Mouse (Mus musculus) layer of hippocampus, postnatal 36 days (tissue): Measurements from ENCODE around the gene Col1a1. TPM values are rescaled to one million over a fixed set of nuclear protein-coding genes. Genes with fewer than 3 reads are reported as not detected.

ENCODE experiments used
- DNase-seq, 2 experiments: peaks; one replicate each; pipeline ENCODE4 v3.0.0; 2022
- total RNA-seq, 2 experiments: library from RNA; stranded (reverse); gene quantifications; 2 replicates each; pipeline ENCODE4 v1.2.3; 2021

Col1a1 gene
- total RNA-seq: 10 to 100 TPM; 12.0 to 18.6 TPM

DNA sequence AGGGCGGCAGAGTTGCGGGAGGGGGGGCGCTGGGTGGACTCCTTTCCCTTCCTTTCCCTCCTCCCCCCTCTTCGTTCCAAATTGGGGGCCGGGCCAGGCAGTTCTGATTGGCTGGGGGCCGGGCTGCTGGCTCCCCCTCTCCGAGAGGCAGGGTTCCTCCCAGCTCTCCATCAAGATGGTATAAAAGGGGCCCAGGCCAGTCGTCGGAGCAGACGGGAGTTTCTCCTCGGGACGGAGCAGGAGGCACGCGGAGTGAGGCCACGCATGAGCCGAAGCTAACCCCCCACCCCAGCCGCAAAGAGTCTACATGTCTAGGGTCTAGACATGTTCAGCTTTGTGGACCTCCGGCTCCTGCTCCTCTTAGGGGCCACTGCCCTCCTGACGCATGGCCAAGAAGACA is at the start of gene Col1a1:
Col1a1 (plus strand) TSS at position 180 of the 400 bp plus-strand sequence.
- no peak for DNase-seq

DNA sequence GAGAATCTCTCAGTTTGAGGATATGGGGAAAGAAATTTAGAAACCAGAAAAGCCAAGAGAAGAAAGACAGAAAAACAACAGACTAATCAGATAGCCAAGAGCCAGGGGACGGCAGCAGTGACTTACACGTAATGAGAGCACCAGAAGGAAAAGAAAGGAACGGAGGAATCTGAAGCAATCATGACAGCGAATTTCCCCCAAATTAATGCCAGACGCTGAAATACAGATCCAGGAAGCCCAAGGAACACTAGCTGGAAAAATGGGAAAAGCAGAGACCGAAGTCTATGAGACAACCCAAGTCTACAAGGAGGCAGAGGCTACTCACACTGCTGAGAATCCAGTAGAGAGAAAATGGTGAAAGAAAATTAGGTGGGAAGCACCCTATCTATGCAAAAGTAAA is 44.9 kb upstream of the Col1a1 start:
- DNase-seq: no peak

DNA sequence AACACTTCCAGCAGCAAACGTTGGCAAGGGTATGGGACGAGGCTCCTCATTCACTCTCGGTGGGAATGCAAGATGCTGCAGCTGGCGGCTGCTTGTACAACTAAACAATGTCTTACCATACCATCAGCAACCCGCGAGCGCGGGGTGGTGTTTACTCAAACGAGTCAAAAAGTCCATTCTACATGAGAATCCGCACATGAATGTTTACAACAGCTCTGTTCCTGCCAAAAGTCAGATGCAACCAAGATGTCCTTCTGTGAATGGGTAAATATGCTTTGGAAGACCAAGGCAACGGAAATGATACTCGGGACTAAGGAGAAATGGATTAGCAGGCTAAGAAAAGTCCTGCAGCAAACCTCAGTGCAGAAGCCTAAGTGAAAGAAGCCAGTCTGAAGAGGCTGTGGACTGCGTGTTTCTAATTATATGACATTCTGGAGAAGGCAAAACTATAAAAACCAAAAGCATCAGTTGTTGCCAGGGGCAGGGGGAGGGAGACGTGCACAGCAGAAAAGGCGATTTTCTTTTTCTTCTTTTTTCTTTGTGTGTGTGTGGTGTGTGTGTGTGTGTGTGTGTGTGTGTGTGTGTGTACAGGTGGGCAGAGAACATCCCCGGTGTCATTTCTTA is 39.2 kb upstream of the Col1a1 start:
- DNase-seq: no peak

DNA sequence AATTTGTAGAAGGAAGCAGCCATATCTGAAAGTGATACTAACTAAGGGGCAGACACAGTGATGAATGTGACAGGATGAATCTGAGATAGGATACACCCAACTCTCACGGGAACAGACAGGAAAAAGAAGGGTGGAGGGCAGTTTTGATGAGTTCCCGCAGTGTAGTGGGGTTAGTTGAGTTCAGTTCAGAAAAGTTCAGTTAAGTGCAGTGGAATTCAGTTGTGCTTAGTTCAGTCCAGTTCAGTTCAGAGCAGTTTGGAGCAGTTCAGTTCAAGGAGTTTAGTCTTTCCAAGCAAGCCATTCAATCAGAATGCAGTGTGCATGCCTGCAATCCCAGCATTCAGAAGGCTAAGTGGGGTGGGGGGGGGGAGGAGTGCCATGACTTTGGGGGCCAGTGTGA is 34.8 kb upstream of the Col1a1 start:
- no peak for DNase-seq

DNA sequence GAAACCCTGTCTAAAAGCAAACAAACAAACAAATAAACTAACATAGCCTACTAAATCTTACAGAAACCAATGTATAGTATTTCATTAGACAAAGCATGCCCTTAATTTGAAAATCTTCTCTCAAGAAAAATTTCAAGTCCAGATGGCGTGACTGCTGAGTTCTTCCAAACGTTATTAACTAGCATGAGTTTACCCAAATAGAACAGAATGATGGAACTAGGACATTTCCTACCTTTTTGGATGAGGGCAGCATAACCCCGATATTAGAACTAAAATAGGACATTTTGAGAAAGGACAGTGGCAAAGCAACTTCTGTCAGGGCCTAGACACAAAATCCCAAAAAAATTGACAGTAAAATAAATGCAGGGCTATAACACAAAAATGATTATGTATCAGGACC is 31.7 kb upstream of the Col1a1 start:
- no peak for DNase-seq

DNA sequence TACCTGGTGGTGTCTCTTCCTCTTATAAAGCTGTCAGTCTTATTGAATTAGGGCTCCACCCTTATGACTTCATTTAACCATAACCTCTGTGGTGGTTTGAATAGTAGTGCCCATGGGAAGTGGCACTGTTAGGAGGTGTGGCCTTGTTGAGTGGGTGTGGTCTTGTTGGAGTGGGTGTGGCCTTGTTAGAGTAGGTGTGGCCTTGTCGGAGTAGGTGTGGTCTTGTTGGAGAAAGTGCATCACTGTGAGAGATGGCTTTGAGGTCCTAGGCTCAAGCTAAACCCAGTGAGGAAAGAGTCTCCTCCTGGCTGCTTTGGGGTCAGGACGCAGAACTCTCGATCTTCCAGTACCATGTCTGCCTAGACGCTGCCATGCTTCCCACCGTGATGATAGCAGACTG is 25.1 kb upstream of the Col1a1 start:
- DNase-seq: no peak

DNA sequence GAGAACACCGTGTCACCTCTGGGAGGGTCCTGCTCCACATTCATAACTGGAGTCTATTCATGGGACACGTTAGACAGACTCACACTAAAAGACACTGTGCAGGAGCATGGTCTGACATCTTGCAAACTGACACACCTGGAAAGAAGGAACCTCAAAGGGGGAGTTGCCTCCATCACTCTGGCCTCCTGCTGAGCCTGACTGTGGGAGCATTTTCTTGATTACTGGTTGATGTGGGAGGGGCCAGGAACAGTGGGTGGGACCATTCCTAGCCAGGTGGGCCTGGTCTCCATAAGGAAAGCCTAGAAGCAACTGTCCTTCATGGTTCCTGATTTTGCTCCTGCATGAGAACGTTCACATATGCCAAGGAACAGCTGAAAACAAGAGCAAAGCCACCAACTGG is 23.5 kb upstream of the Col1a1 start:
- no peak for DNase-seq

DNA sequence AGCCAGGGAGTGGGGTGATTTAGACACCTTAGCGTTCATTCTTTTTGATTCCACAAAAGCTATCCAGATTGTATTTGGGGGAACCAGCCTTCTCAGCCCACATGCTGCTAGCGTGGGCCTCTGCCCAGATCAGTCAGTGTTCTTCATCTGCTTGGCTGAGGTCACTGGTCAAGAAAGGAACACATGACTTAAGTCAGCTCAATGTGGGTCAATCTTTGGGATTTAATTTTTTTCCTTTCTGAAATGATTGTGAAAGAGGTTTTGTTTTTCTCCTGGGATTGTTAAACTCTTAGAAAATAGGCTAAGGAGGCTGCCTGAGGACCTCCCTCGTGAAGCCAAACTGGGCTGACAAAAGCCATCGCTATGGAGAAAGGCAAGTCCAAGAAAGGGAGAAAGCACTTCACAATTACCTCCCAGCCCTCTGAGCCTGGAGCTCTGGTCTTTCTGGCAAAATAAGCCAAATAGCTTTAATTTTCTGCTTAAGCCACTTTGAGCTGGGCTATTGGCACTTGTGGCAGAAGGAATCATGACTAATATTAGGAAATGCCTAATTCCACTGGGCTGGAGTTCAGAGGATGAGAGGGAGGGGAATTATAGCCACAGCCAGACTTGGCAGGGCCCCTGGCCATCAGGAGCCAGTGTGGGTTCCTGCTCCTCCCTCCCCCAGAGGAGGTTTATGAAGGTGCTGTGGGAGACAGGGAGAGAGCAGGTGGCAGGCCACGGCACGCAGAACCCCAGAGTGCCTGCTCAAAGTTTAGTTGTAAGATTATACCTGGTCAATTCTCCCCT is 22.5 kb upstream of the Col1a1 start:
- no peak for DNase-seq

DNA sequence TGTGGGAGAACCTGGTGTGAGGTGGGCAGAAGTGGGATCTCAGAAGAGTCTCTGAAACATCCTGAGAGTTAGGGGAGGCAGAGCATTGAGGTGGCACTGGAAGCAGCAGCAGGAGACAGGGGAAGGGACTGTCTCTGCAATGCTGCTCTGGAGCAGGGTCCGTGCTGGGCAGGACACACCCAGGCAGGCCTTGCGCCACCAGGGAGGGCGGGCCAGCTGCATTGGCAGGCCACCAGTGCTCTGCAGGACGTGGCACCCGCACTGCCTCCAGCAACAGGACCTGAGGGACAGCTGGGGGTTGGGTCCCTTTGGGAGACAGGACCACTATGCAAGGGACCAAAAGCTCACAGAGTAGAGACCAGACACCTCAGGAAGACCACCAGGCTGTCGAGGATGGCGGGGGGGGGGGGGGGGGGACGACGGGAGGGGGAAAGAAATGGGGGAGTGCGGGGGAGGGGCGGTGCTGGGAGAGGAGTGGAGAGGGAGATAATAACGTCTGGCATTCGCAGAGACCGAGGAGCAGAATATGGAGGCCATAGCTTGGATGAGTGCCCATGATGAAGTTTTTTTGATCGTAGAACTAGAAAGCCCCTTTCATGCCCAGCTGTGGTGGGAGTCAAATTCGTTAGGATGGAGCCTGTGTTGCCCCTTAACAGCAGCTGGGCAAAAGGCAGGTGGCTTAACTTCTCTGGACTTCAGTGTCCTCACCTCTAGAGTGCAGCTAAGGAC is 20.2 kb upstream of the Col1a1 start:
- peak in 1 of 2 experiments; percentile 26 for DNase-seq

DNA sequence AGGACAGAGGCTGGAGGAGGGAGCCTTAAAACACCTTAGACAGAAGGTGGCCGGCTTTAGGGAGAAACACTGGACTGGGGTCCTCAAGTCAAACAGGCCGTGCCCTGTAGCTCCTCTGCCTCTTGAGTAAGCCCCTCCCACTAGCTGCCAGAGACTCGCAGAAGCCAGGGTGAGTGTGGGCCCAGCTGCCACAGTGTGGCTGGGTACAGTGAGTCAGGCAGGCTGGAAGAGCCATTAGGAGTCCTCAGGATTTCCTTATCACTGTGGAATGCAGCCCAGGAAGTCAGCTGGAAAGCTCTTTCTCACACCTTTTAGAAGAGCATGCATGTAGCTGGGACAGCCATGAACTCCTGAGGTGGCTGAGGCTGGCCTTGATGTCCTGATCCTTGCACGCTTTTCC is 19.5 kb upstream of the Col1a1 start:
- no peak for DNase-seq

DNA sequence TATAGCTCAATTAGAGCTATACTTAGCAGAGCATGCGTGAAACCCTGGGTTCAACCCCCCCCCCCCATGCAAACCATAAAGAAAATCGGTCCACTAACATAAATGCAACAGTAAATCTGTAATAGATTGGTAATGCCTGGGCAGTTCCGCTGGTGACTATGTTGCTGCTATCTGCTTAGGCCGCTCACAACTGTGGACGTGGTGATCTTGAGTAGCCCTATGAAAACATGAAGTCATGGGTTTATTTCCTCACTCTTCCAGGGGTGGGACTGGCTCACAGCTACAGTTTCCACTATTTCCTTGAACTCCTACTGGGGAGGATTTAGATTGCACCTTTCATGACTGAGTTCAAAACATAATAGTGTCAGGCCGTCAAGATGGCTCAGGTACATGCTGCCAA is 18.3 kb upstream of the Col1a1 start:
- DNase-seq: no peak

DNA sequence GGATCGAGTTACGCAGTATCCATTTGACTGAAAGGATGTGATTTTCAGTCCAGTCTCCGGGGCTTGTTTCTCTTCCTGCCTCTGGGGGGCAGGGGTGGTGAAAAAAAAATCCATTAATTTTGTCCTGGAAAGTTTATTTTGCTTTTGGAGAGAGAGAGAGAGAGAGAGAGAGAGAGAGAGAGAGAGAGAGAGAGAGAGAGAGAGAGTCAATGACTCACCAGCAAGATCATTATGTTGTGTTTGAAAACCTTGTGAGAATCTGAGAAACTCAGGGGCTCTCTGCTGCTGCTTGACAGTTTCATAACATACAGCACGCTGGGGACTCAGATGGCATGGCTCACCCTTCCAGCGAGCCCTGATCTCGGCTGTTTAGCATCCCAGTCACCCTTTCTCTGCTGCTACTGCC is 15.0 kb upstream of the Col1a1 start:
- no peak for DNase-seq

DNA sequence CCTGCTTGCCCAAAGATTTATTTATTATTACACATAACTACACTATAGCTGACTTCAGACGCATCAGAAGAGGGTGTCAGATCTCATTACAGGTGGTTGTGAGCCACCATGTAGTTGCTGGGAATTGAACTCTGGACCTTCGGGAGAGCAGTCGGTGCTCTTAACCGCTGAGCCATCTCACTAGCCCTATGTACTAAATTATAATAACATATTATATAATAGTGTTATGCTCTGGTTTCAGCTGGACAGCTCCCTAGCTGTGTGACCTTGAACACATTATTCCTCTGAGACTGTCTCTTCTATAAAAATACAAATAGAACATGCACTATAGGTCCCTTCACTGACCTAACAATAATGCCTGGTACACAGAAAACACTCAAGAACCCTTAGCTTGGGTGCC is 11.0 kb upstream of the Col1a1 start:
- no peak for DNase-seq

DNA sequence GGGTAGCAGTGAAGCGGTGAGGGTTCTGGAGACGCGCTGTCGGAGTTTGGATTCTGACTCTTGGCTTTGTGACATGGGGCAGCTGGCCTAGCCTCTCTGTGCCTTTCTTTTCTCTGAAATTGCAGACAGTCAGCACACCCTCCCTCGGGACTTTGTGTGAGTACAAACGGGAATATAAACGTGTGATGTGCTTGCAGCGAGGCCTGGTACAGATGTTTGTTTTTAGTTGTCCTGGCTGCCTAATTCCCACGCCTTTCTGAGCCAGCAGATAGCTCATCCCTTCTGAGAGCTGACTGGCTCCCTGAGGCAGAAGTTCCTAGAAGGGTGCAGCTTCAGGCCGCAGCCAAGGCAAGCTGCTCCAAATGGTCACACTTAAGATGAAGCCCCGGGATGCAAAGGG is 9.6 kb upstream of the Col1a1 start:
- DNase-seq: no peak

DNA sequence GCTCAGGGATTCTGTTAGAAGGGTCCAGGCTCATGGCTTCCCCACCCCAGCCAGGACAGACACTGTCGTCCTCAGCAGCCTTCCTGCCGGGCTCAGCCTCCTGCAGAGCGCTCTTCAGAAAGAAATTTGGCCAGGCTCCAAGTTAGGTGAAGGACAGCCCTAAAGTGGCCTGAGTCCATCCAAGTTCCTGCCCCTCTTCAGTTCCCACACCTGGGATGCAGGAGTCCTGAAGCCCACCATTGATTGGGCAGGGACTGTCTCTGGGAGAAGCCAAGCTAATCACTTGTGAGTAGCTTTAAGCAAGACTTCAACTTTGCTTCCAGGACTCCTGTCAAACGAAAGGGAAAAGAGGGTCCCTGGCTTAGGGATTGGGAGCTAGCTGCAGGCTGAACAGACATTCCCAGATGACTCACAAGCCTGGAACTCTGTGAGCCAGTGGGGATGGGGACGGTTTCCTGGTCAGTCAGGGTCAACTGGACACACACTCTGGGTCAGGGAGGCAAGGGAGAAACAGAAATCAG is 8.2 kb upstream of the Col1a1 start:
- DNase-seq: no peak

DNA sequence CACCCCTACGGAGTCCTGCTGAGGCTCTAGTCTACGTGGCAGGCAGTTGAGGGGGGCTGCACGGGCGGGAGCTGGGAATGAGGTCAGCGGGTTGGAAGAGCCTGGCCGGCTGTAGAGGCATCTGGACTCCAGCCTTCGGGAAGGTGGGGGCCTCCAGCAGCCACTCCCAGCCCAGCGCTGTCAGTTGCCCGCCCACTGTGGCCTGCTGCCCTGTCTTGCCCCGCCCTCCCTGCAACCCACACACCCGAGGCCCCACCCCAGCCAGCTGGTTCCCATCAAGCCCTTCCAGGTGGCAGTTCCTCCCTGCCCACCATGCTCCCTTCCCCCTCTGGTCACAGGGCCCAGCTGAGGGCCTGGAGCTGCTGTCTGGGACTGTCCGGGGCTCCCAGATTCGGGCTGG is 7.2 kb upstream of the Col1a1 start:
- no peak for DNase-seq

DNA sequence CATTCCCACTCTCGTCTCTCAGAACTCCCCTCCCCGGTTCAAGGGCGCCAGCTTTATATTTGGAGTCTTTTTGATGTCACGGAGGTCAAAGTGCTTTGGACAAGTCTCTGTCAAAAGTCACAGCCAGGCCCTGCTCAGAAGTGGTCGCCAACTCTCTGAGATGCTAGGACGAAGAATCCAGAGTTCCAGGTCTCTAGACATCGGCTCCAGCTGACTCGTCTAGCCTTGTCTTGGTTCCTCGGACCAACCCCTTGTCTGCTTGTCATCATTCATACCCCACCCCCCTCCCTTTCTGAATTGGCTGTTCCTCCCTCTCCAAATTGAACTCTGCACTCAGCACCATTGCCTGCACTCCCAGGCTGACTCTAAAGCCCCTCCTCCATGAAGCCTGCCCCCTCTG is 6.4 kb upstream of the Col1a1 start:
- DNase-seq: no peak

DNA sequence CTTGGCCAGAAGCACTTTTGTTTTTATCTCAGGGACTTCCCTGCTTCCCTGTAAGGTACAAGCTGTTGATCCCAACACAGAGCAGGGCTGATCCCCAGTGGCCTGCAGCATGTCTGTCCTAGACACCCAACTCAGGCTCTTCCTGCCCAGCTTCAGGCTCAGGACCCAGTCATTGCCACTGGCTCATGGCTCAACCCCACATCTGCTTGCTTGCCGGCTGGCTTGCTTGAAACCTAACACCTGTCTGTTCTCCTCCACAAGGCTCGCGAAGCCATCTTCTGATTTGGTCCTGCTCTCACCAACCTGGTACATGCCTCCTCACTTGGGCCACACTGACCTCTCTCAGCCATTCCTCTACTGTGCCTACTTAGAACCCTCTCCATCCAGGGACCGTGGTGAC is 5.9 kb upstream of the Col1a1 start:
- no peak for DNase-seq

DNA sequence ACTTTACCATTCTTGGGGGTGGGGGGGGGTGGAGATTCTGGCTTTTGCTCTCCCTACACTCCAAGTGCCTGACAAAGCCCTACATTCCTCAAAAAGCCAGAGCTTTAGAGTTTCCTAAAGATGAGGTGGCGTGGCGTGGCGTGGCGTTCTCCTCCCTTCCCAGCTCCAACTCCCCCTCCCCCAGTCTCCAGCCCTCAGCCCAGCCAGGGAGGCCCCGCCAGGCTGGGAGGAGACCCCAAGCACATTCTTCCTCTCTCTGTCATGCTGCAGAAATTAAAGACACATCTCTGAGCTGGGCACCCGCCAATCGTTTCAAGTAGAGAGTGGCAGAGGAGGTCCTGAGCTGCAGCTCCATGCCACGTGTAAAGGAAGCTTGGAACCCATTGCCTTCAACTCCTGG is 2.4 kb upstream of the Col1a1 start:
- no peak for DNase-seq

DNA sequence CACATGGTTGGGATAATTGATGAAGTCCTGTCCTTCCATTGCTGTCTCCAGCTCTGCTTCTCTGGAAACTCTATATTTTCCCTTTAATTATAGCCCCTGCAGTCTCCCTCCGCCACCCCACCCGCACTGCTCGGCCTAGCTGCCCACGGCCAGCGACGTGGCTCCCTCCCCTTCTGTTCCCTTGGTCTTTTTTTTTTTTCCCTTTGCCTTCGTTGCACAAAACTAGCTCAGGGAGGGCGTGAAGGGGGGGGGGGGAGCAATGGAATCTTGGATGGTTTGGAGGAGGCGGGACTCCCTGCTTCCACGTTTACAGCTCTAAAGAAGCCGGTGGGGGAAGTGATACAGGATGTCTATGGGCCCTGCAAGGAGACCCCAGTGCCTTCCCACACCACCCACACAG is 1.5 kb upstream of the Col1a1 start:
- no peak for DNase-seq

DNA sequence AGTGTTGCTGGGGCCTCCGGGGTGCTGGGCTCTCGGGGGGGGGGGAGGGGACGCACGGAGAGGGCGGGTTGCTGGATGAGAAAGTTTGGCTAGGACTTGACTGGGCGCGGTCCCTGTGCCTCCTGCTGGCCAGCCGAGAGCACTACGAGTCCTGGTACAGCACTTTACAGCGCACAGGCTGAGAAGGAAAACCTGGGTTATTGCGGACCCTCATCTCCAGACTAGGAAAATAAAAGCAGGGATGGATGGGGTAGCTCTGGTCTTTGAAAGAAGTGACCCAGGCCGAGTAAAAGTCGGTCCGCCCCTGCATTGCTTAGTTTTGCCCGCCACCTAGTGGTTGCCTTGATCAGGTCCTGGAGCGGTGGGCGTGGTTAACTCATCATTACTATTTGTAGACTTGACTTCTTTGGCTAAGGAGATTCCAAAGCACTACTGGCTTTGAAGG is 849 bp downstream of the Col1a1 start:
- DNase-seq: peak; percentile 79 to 84

DNA sequence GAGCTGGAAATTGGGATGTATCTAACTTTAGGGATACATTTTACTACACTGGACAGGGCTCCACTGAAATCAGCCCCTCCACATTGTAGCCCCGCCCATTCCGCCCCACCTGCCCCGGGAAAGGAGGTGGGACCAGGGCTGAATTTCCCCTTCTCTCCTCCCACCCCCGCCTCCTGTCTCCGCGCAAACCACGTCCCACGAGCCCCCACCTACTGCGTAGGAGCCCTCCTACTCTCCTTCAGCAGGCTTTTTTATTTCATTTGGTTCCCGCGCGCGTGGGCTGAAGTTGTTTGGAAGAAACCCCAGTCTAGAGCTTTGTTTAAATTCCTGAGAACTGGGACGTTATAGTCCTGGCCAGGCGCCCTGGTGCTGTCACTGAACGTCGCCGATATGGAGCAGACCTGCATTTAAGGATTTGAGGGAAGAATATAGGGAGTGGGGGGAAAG is 1.3 kb downstream of the Col1a1 start:
- DNase-seq: peak; percentile 31 to 38

DNA sequence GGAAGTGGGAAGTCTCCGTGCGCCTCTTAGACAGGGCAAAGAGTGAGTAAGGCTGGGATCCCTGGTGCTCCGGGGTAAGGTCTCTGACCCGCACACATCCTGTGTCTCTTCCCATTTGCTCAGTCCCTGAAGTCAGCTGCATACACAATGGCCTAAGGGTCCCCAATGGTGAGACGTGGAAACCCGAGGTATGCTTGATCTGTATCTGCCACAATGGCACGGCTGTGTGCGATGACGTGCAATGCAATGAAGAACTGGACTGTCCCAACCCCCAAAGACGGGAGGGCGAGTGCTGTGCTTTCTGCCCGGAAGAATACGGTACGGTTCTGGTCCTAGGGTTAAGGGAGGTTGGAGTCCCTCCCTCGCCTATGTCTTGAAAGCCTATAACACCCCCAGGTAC is 1.8 kb downstream of the Col1a1 start:
- DNase-seq: no peak
